Comparison of ENCODE assay signal across 8 mouse cellular contexts in the genomic region with DNA sequence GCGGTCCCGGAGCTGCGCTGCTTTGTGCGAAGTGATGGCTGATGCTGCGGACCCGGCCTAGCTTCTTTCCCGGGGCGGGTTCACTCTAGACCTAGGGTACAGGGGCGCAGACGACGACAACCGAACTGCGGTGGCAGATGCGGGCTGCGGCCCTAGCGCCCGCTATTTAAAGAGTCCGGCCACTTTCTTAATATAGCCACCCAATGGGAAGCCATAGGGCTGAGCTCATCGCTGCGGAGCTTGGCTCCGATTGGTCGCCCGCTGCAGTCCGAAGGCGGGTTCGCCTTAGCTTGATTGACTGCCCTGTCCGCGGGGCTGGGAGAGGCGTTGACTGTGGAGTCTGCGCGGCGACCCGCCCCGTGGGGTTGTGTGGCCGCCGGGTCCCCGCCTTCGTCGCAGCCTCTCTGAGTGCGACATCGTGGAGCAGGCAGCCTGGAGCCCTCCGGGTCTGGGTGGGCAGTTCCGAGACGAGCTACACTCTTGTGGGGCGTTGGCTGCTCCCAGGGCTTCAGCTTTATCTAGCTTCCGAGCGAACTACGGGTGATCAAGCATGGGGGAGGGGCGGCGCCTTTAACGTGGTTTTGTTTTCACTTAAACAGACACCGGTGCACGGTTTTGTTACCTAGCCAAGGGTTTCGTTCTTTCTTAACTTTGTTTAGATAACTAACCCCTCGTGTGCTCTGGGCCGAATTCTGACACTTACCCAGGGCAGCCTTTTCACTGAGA. TPM values are rescaled to one million over a fixed set of nuclear protein-coding genes. Genes with fewer than 3 reads are reported as not detected.
DNase-seq lines count a peak whose midpoint lies in the region; ATAC-seq lines count a peak whose summit lies in the region.

A gene (minus strand): TSS at position 139 of the 726 bp plus-strand sequence.

- H3K4me1 ChIP-seq in hindbrain, embryonic 15.5 days (replicated peaks) = peaks cover 36% of the 10 kb centered on the region

- DNase-seq in R1 (ENCODE audit: low read depth, low spot score) = peak; percentile 96
- peak; percentile 96 for DNase-seq in cerebellum, postnatal 25 days
- peak; percentile 99 for DNase-seq in frontal cortex, postnatal 36 days (ENCODE audit: low spot score in 2 of 2)
- peak; percentile 99 for DNase-seq in left cerebral cortex, adult 11 months (ENCODE audit: low spot score)
- DNase-seq in lung, postnatal 4 days = peak; percentile 97 to 99
- peak; percentile 88 for DNase-seq in retina, postnatal 7 days (ENCODE audit: low read depth, low spot score)
- DNase-seq in urinary bladder, adult 2 months (ENCODE audit: low spot score) = peak; percentile 98

- WGBS in hindbrain, embryonic 15.5 days = under 1% methylated on average over 56 of the region's 56 CpGs

- ATAC-seq in hindbrain, embryonic 15.5 days (ENCODE audit: low FRiP score, low read depth) = peak; percentile 98

- H3K36me3 ChIP-seq in hindbrain, embryonic 15.5 days = no peaks in the 10 kb centered on the region

- H3K27me3 ChIP-seq in hindbrain, embryonic 15.5 days = no peaks in the 10 kb centered on the region

- peak within 1 kb of the TSS; percentile 84 for H3K4me2 ChIP-seq in hindbrain, embryonic 15.5 days

- H3K9me3 ChIP-seq in hindbrain, embryonic 15.5 days = no peaks in the 10 kb centered on the region

- peak within 1 kb of the TSS; percentile 100 for H3K27ac ChIP-seq in hindbrain, embryonic 15.5 days (replicated peaks)

- H3K9ac ChIP-seq in hindbrain, embryonic 15.5 days = peak within 1 kb of the TSS; percentile 98

- H3K4me3 ChIP-seq in hindbrain, embryonic 15.5 days = peak within 1 kb of the TSS; percentile 86

RNA-seq across cellular contexts. Expression of the gene that starts here (rescaled TPM):
- 94.4 and 103 TPM in 2 replicates for polyA plus RNA-seq in hindbrain, embryonic 15.5 days (2015; fragmentation: Nextera tagmentation; extraction: Ambion mirVana)
- 189 and 223 TPM in 2 replicates for polyA plus RNA-seq in urinary bladder, adult 2 months (2012; rRNA removed)

Comparison
In these comparisons a context has a peak if more than half of its experiments do, and no peak if none do; other contexts are left out.
1. Peak in every context shown above with its lines: DNase-seq, ATAC-seq, H3K4me3 ChIP-seq and H3K27ac ChIP-seq.